Mouse (Mus musculus): Measurements from ENCODE around the gene Lemd2.
A peak's percentile ranks its signal among the peaks of the same experiment; 100 is the strongest.

Gene Lemd2

GRCm38 (mm10) chr17:27165054-27165773 is 39.1 kb downstream of the Lemd2 start:
- DNase-seq (ENCODE audit: low read depth, low spot score) = peak; percentile 58

- no peak for DNase-seq (ENCODE audit: low read depth, low spot score)
Observed at GRCm38 (mm10) chr17:27160905-27161304, 43.4 kb downstream of the Lemd2 start.

DNA sequence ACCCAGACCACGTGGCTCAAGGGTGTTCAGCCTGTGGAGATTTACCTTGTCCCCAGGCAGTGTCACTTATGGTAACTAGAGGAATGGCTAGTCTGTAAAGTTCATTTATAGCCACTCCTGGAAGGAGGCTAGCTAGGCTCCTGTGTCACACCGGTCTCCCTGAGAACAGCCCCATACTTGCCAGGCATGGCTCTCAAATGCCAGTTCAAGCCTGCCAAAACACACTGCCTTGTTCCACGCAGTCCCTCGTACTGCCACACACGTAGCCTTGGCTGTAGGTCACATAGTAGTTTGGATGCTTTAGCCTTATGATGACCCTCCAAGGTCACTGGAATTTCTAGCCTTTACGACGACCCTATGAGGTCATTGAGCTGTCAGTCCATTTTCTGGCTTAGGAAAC is 45.1 kb downstream of the Lemd2 start:
- DNase-seq (ENCODE audit: low read depth, low spot score) = no peak

- DNase-seq (ENCODE audit: low read depth, low spot score) = no peak
Observed at GRCm38 (mm10) chr17:27158439-27158838, 45.8 kb downstream of the Lemd2 start.

DNA sequence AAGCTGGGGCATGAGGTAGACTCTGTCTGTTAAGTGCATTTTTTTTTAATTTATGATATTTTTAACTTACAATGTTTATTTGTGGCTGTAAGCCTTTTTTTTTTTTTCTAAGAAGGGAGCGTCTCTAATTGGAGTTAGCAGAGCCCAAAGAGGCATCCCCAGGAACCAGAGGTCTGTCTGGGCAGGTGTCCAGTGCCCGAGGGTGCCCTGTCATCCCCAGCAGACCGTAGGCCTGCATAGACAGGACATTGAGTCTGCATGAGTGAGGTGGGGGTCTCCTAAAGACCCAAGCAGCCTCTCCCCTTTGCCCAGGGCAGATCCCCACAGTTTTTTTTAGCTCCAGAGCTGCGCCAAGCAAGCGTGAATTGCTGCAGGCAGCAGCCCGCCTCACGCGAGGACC is 48.5 kb downstream of the Lemd2 start:
- no peak for DNase-seq (ENCODE audit: low read depth, low spot score)

DNA sequence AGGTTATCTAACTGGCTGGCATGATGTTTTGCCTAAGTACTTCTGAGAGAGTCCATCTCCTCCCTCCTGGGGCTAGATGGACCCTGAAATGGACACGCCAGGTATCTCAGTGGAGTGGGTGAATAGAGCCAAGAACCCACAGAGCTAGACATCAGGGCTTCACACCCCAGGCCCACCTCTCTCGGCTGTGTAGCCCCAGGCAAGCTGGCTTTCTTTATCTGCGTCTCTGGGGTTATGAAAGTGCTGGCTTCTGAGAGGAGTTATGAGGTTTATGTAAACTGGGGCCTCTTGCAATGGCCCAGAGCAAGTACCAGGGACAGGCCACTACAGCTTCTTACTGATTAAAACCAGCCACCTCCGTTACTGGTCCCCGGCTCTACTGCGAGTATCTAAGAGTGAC is 49.4 kb downstream of the Lemd2 start:
- no peak for DNase-seq (ENCODE audit: low read depth, low spot score)

- no peak for DNase-seq (ENCODE audit: low read depth, low spot score)
Observed at GRCm38 (mm10) chr17:27154256-27154655, 50.0 kb downstream of the Lemd2 start.

- no peak for DNase-seq (ENCODE audit: low read depth, low spot score)
Observed at GRCm38 (mm10) chr17:27153773-27154193, 50.5 kb downstream of the Lemd2 start.

GRCm38 (mm10) chr17:27152976-27153723 is 51.1 kb downstream of the Lemd2 start:
- no peak for DNase-seq (ENCODE audit: low read depth, low spot score)

- peak; percentile 56 for DNase-seq (ENCODE audit: low read depth, low spot score)
Observed at GRCm38 (mm10) chr17:27151411-27151810, 52.9 kb downstream of the Lemd2 start.

DNA sequence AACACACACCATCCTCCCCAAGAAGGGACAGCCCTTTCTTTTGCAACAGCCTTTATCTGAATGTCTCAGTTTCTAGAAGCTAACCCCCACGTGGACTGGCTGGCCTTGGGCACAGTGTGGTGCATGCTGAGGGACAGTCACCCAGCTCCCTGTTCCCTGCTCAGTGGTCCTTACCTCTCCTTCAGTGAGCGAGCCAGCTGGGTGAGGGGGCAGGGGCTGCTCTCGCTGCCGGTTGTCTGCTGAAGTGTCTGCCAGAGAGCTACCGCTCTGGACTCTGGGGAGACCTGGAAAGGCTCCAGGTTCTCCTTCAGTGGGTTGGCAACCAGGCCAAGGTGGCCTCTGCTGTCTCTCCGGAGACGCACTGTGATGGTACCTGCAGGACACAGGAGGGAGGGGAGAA is 53.4 kb downstream of the Lemd2 start:
- DNase-seq (ENCODE audit: low read depth, low spot score) = no peak

- DNase-seq (ENCODE audit: low read depth, low spot score) = no peak
Observed at GRCm38 (mm10) chr17:27146323-27146923, 57.8 kb downstream of the Lemd2 start.

GRCm38 (mm10) chr17:27144152-27144551 is 60.1 kb downstream of the Lemd2 start:
- no peak for DNase-seq (ENCODE audit: low read depth, low spot score)

DNA sequence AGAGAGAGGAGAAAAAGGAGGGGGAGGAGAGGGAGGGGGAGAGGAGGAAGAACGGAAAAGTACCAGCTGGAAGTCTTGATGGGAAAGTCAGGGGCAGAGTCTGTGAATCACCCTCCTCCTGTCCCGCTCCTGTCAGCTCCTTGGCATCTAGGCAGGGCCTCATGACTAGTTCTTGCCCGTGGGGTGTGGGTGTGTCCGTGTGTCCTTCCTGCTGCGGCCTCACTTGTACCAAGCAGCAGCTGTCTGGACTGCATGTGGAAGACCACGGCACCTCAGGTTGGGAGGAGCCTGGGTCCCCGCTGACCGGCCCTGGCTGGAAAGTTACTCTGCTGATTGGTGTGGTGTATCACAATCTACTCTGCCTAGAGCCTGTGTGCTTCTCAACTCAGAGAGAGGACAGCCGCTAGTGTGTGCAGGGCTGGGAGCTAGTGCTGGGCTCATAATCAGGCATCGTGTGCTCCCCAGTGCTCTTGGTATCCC is 62.3 kb downstream of the Lemd2 start:
- no peak for DNase-seq (ENCODE audit: low read depth, low spot score)

DNA sequence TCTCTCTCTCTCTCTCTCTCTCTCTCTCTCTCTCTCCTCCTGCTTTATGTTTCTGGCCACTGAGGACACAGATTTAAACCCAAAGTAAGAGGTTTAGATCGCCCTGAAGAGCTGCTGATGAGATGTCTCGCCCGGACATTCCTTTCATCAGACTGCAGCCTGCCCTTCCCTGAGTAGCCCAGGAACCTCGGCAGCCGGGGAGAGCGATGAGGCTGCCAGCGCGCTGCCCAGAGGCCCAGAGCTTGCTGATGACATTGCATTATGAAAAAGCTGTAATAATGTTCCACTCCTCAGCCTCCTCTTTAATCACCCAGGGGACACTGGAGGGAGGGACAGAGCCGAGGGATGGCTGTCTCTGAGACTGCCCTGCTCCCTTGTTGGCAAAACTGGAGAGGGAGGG is 64.0 kb downstream of the Lemd2 start:
- no peak for DNase-seq (ENCODE audit: low read depth, low spot score)

Data from ES-CJ7 (cell line).